In genomic region chr13:48013336-48013750, GRCm38 (mm10) we compare ENCODE assay signal across 16 mouse cellular contexts.
DNase-seq lines count a peak whose midpoint lies in the region; ATAC-seq lines count a peak whose summit lies in the region.
"Had no signal": no experiment of that assay in that cellular context is flagged by ENCODE, and none has a peak within 500 bp of the region (broad histone marks: within the 10 kb centered on the region; RNA-seq: fewer than 3 reads in every experiment).

No protein-coding gene starts in this region.

- peaks cover 29% of the 10 kb centered on the region for H3K4me1 ChIP-seq in forebrain, embryonic 10.5 days
- H3K4me1 ChIP-seq in forebrain, embryonic 16.5 days (replicated peaks; ENCODE audit: control insufficient read depth, insufficient read depth, low read length) = peaks cover 4% of the 10 kb centered on the region
- peaks cover 16% of the 10 kb centered on the region for H3K4me1 ChIP-seq in hindbrain, embryonic 12.5 days
- no peaks in the 10 kb centered on the region for H3K4me1 ChIP-seq in neural tube, embryonic 11.5 days (ENCODE audit: control insufficient read depth, insufficient read depth, low read length)

- H3K27ac ChIP-seq in forebrain, embryonic 10.5 days = peak overlapping the region; percentile 83
- H3K27ac ChIP-seq in forebrain, embryonic 16.5 days (ENCODE audit: low read length) = no peak overlapping the region
- H3K27ac ChIP-seq in hindbrain, embryonic 12.5 days = peak overlapping the region; percentile 25
- 0 out of 2 replicates have a peak overlapping the region, but pooled peaks have one; percentile 31 for H3K27ac ChIP-seq in neural tube, embryonic 11.5 days (ENCODE audit: low read depth, low read length)
- H3K27ac ChIP-seq: embryonic facial prominence, embryonic 15.5 days; limb, embryonic 12.5 days had no signal

- 53% methylated on average over 7 of the region's 7 CpGs for WGBS in forebrain, embryonic 10.5 days
- WGBS in forebrain, embryonic 16.5 days = 12% methylated on average over 7 of the region's 7 CpGs
- WGBS in hindbrain, embryonic 12.5 days = 27% methylated on average over 7 of the region's 7 CpGs
- WGBS in neural tube, embryonic 11.5 days = 36% methylated on average over 7 of the region's 7 CpGs

- no peak overlapping the region; the same call in 1 of the 2 replicates for H3K4me2 ChIP-seq in forebrain, embryonic 16.5 days (ENCODE audit: low read length)
- H3K4me2 ChIP-seq in hindbrain, embryonic 12.5 days (replicated peaks) = peak overlapping the region; percentile 25
- no peak overlapping the region for H3K4me2 ChIP-seq in neural tube, embryonic 11.5 days (ENCODE audit: low read depth)
- H3K4me2 ChIP-seq: embryonic facial prominence, embryonic 15.5 days; limb, embryonic 12.5 days had no signal

- no peaks in the 10 kb centered on the region for H3K36me3 ChIP-seq in forebrain, embryonic 10.5 days (replicated peaks)
- no peaks in the 10 kb centered on the region for H3K36me3 ChIP-seq in forebrain, embryonic 16.5 days (ENCODE audit: control insufficient read depth, insufficient read depth)
- H3K36me3 ChIP-seq in hindbrain, embryonic 12.5 days = no peaks in the 10 kb centered on the region
- no peaks in the 10 kb centered on the region for H3K36me3 ChIP-seq in neural tube, embryonic 11.5 days (ENCODE audit: control insufficient read depth, insufficient read depth, low read length)
- H3K36me3 ChIP-seq: embryonic facial prominence, embryonic 15.5 days; limb, embryonic 12.5 days had no signal

- no peak overlapping the region for H3K4me3 ChIP-seq in forebrain, embryonic 10.5 days
- no peak overlapping the region for H3K4me3 ChIP-seq in forebrain, embryonic 16.5 days (replicated peaks; ENCODE audit: low read length)
- H3K4me3 ChIP-seq in hindbrain, embryonic 12.5 days = no peak overlapping the region
- no peak overlapping the region for H3K4me3 ChIP-seq in neural tube, embryonic 11.5 days (ENCODE audit: low read depth, low read length)
- H3K4me3 ChIP-seq: embryonic facial prominence, embryonic 15.5 days; limb, embryonic 12.5 days; myocyte had no signal

- DNase-seq in forebrain, embryonic 10.5 days (ENCODE audit: extremely low spot score, low spot score) = peak; percentile 34
- DNase-seq in embryo, embryonic 10.5 days (ENCODE audit: low spot score) = peak; percentile 71
- peak; percentile 65 for DNase-seq in neural tube, embryonic 11.5 days (ENCODE audit: low spot score)
- DNase-seq in adrenal gland, postnatal 10 days = no peak
- DNase-seq in gastrocnemius, postnatal 36 days = no peak
- no peak for DNase-seq in gastrocnemius, postnatal 14 days
- DNase-seq: cerebellum, adult 9-11 months; heart, adult 18-20 months; kidney, adult 11 months; kidney, postnatal 25 days; lung, postnatal 4 days had no signal

- H3K9ac ChIP-seq in forebrain, embryonic 16.5 days (replicated peaks; ENCODE audit: low read depth, low read length) = no peak overlapping the region
- no peak overlapping the region for H3K9ac ChIP-seq in hindbrain, embryonic 12.5 days
- H3K9ac ChIP-seq in neural tube, embryonic 11.5 days (ENCODE audit: low read length) = no peak overlapping the region
- H3K9ac ChIP-seq: embryonic facial prominence, embryonic 15.5 days; limb, embryonic 12.5 days had no signal

- H3K27me3 ChIP-seq in forebrain, embryonic 10.5 days (ENCODE audit: poor library complexity, severe bottlenecking) = no peaks in the 10 kb centered on the region
- H3K27me3 ChIP-seq in forebrain, embryonic 16.5 days (replicated peaks; ENCODE audit: control insufficient read depth, insufficient read depth, low read length) = no peaks in the 10 kb centered on the region
- H3K27me3 ChIP-seq in hindbrain, embryonic 12.5 days = no peaks in the 10 kb centered on the region
- H3K27me3 ChIP-seq in neural tube, embryonic 11.5 days (ENCODE audit: control insufficient read depth, insufficient read depth, low read length) = no peaks in the 10 kb centered on the region
- H3K27me3 ChIP-seq: embryonic facial prominence, embryonic 15.5 days; limb, embryonic 12.5 days had no signal

- no peaks in the 10 kb centered on the region for H3K9me3 ChIP-seq in forebrain, embryonic 10.5 days
- H3K9me3 ChIP-seq in forebrain, embryonic 16.5 days (ENCODE audit: control insufficient read depth, low read length) = no peaks in the 10 kb centered on the region
- no peaks in the 10 kb centered on the region for H3K9me3 ChIP-seq in hindbrain, embryonic 12.5 days (replicated peaks)
- no peaks in the 10 kb centered on the region for H3K9me3 ChIP-seq in neural tube, embryonic 11.5 days (ENCODE audit: control insufficient read depth, low read length)
- H3K9me3 ChIP-seq: embryonic facial prominence, embryonic 15.5 days; limb, embryonic 12.5 days had no signal

- intact Hi-C loops in gastrocnemius, postnatal 36 days (cut with DNase I) = no loop called here
- intact Hi-C loops in gastrocnemius, postnatal 14 days (cut with DNase I; ENCODE audit: low total_unique reads) = no loop called here

- ATAC-seq in forebrain, embryonic 16.5 days = no peak
- ATAC-seq in hindbrain, embryonic 12.5 days (ENCODE audit: low FRiP score) = peak; percentile 85
- ATAC-seq in neural tube, embryonic 11.5 days (ENCODE audit: insufficient read depth, low FRiP score, low TSS enrichment) = peak; percentile 79

Comparison
In these comparisons a context has a peak if more than half of its experiments do, and no peak if none do; other contexts are left out.
1. DNase-seq: peak in forebrain, embryonic 10.5 days (single experiment), embryo, embryonic 10.5 days (single experiment) and neural tube, embryonic 11.5 days (single experiment); none in adrenal gland, postnatal 10 days (single experiment), gastrocnemius, postnatal 36 days (0 of 2) and gastrocnemius, postnatal 14 days (single experiment).